Mouse (Mus musculus): ENCODE results near the gene Rad51d. TPM values are rescaled to one million over a fixed set of nuclear protein-coding genes. Genes with fewer than 3 reads are reported as not detected.

The Rad51d gene
- total RNA-seq, 2 experiments from 2014 or later, result 10.9 to 11.0 TPM

- DNase-seq, result no peak
- intact Hi-C loops (cut with DNase I), result loop anchor here (10.0 kb wide), 1 partner anchor 903 kb away; no protein-coding TSS in a partner anchor
These were observed 7.1 kb upstream of the Rad51d start for GRCm38 (mm10) chr11:82897478-82897877.

DNA sequence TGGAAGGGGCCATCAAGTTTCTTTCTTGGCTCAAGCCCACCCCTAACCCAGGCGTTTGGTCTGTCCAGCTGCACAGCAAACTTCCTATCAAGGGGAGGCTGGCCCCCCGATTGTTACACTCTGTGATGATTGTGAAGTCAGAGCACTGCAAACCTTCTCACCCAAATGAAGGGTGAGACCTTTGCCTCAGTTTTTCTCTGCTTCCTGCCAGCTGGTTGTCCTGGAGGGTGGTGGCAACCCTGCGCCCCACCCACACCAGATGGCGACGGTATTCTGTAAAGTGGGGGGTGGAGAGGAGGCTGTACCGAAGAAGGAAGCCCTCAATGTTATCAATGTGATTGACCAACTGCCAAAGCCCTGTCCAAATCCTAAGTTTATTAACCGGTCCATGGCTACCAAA, 1.5 kb upstream of the Rad51d start, which contains the start of gene Fndc8:
Gene Fndc8 (plus strand): TSS at position 189 of the 400 bp plus-strand sequence.
- intact Hi-C loops (cut with DNase I), result loop anchor here (5.0 to 10.0 kb wide), 2 partner anchors 640 to 897 kb away; no protein-coding TSS in a partner anchor
- DNase-seq, result no peak

- peak in 1 of 2 experiments; percentile 33 for DNase-seq
- intact Hi-C loops (cut with DNase I), result loop anchor here (1.0 to 10.0 kb wide), 6 partner anchors 70 to 895 kb away; no protein-coding TSS in a partner anchor
These were observed 681 bp downstream of the Rad51d start for GRCm38 (mm10) chr11:82889524-82890341.

DNA sequence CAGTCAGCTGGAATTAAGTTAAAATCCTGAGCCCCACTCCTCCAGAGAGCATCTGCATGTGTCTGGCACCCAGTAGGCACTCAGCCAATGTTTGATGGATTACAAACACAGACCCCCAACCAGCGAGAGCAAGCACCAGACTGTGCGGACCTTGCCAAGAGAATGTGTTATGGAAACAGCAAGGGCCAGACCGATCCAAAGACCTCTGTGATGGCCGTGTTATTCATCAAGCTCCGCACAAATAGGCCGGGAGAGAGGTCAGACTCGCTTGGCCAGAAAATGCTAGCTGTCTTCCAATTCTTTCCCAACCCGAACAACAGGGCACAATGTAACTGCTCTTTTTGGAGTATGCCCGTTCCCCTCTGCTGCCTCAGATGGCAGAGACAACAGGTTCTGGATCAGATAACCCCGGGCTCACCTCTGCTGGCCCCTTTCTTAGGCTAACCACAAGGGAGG, 1.9 kb downstream of the Rad51d start:
- intact Hi-C loops (cut with DNase I), result no loop called here
- no peak for DNase-seq

DNA sequence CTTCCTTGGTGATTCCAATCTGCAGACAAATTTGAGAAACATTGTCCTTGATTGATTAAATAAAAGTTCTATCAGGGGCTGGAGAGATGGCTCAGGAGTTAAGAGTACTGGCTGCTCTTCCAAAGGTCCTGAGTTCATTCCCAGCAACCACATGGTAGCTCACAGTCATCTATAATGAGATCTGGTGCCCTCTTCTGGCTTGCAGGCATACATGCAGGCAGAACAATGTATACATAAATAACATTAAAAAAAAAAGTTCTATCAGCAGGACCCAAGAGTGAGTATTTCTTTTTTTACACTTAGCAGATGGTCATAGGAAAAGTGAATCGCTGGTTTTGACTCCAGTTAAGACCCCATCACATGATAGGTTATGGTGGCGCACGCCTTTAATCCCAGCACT, 3.9 kb downstream of the Rad51d start:
- intact Hi-C loops (cut with DNase I), result no loop called here
- DNase-seq, result no peak

GRCm38 (mm10) chr11:82883180-82883579, 7.2 kb downstream of the Rad51d start:
- intact Hi-C loops (cut with DNase I), result no loop called here

DNA sequence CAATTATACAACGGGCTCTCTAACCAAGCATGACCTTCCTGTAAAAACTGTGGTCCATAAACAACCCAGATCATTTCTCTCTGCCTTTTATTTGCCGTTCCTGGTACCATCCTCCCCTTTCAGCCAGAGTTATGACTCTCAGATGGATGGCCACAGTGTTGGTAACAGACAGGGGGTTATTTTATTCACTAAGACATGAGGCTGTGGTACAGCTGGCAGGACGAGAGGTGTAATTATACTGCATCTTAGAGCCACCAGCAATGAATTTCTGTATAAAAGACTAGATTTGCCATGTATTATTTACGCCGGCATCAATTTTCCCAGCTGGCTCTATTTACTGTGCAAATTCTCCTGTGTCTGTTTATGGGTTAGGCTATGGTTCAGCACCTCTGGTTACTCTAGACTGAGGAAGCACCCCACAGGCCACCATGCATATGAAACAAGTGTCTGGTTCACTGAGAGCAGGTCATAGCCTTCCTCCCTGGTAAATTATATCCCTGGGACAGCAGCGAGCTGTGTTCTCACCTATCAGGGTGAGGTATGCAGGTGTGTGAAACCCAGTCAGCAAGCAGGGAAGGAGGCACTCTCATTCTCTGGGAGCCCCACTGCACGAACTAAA, 12.6 kb downstream of the Rad51d start:
- intact Hi-C loops (cut with DNase I), result no loop called here
- DNase-seq, result no peak

More at GRCm38 (mm10) chr11:82883180-82883579, 7.2 kb downstream of the Rad51d start:
- DNase-seq, result no peak

DNA sequence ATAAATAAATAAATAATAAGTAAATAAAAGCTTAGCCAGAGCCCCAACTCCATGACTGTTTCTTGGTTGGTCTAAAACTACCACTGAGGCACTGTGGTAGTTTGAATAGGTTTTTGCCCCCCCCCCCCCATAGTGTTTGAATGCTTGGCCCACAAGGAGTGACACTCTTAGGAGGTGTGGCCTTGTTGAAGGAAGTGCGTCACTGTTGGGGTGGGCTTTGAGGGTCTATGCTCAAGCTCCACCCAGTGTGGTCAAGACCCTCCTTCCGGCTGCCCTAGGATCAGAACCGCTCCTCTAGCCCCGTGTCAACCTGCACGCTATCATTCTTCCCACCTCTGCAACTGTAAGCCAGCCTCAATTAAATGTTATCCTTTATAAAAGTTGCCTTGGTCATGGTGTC, 14.8 kb downstream of the Rad51d start:
- intact Hi-C loops (cut with DNase I), result no loop called here
- no peak for DNase-seq

- intact Hi-C loops (cut with DNase I), result no loop called here
- no peak for DNase-seq
These were observed 15.5 kb downstream of the Rad51d start for GRCm38 (mm10) chr11:82874924-82875323.

DNA sequence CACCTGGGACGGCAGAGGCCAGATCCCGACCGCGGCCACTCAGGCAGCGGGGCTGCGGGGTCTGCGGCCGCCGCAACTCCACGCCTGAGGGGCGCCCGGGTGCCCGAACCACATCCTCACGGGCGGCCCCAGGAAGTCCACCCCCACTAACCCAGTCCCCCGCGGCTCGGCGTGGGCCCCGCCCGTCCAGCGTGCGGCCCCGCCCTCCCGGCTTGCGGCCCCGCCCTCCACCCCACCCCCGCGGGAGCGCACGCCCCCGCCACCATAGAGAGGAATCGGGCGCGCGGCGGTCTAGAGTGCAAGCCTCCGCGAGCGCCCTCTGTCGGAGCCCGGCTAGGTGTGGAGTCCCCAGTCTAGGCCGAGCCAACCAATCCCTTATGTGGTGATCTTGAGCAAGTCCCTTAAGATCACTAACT, 19.4 kb downstream of the Rad51d start, which contains the start of gene Rffl:
Gene Rffl (minus strand): TSS at position 180 of the 416 bp plus-strand sequence.
- intact Hi-C loops (cut with DNase I), result loop anchor here (1.0 kb wide), 1 partner anchor 52 kb away; no protein-coding TSS in a partner anchor
- peak; percentile 93 to 97 for DNase-seq

DNA sequence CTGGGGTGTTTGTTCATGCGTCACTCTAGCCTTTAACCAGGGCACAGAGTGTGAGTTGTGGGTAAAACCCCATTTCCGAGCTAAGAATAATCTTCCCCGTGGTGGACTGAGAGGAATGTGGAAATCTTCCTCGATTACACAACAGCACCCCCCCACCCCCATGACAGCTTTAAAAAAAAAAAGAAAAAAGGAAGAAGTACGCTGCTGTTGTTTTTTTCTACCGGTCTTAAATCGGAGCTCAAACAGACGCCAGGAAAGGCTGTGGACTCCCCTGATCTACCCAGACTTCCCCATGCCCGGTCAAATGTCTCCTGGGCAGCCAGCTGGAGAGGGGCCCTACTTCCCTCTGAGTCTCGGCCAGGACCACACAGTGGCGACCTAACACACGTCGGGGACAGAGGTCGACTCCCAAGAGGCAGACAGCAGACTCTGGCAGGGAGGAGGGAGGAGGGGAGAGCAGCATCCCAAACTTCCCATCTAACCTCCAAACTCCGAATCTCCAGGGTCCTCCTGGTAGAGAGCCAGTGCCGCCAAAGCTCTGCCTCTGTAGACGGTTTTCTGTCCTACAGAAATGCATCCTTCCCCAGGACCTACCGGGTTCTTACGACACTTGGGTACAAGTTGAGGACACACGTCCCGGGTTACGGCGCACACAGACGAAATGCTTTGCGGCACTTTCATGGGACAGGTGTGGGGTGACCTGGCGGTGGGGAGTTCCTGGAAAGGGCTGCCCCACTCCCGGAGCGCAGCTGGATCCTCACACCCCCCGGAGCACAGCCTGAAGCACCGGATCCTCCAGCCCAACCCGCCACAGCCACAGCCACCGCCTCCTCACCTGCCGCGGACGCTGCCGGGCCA, 20.0 kb downstream of the Rad51d start:
- intact Hi-C loops (cut with DNase I), result loop anchor here (1.0 kb wide), 1 partner anchor 51 kb away; no protein-coding TSS in a partner anchor
- DNase-seq, result peak; percentile 57 to 67

GRCm38 (mm10) chr11:82869506-82870172, 20.8 kb downstream of the Rad51d start:
- intact Hi-C loops (cut with DNase I), result no loop called here
- DNase-seq, result no peak

DNA sequence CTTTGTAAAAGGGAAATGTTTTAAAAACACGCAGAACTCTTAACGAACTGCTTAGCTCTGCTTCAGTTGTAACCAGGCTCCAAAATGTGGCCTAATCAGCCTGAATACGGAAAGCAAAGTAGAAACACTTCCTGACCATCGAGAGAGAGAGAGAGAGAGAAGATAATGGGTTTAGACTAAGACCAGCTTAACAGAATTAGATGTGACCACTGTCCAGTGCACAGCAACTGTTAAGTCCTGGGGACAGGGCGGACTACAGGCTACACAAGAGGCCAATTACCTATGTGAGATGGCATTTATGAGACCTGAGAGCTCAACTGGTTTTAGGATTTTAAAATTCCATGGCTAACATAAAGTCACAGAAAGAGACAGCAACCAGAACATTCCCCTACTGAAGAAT, 22.5 kb downstream of the Rad51d start:
- intact Hi-C loops (cut with DNase I), result no loop called here
- no peak for DNase-seq

- no peak for DNase-seq
- intact Hi-C loops (cut with DNase I), result no loop called here
These were observed 23.4 kb downstream of the Rad51d start for GRCm38 (mm10) chr11:82866850-82867564.

- intact Hi-C loops (cut with DNase I), result no loop called here
These were observed 24.5 kb downstream of the Rad51d start for GRCm38 (mm10) chr11:82865957-82866356.

DNA sequence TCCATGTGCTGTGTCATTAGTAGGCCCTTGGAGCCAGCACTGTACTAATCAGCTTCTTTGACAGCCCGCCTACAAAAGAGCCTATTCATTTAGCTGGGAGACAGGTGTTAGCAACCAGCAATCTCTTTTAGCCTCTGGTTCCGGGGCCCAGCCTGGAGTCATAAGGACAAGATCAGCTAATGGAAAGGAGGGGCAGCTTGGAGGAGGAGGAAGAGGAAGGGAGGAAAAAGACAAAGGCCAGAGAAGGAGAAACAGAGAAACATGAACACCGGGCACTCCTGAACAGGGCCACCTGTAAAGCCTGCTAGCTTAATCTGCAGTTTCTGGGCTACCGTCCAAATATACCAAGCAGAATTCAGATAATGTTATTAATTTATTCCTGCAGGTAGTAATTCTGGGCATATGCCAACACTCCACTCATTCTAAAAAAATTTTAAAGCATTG, 26.9 kb downstream of the Rad51d start:
- intact Hi-C loops (cut with DNase I), result no loop called here
- no peak for DNase-seq

More at GRCm38 (mm10) chr11:82865957-82866356, 24.5 kb downstream of the Rad51d start:
- no peak for DNase-seq

DNA sequence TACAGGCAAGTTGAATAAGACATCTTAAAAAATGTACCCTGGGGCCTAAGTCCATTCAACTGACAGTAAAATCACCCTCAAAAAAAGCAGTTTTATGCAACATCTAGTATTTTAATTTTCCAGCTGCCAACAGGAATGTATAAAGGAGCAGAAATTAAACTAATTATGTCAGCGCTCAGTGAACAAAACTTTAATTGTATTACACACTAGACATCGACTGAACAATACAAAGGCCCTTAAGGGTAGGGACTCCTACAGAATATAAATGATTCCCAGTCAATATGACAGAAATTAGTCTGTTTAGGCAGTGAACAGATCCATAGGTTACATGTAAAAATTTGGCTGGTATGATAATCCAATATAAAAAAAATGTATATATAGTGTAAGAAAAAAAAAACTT, 27.4 kb downstream of the Rad51d start:
- DNase-seq, result no peak
- intact Hi-C loops (cut with DNase I), result no loop called here

- intact Hi-C loops (cut with DNase I), result no loop called here
- DNase-seq, result no peak
These were observed 27.8 kb downstream of the Rad51d start for GRCm38 (mm10) chr11:82862638-82863037.

DNA sequence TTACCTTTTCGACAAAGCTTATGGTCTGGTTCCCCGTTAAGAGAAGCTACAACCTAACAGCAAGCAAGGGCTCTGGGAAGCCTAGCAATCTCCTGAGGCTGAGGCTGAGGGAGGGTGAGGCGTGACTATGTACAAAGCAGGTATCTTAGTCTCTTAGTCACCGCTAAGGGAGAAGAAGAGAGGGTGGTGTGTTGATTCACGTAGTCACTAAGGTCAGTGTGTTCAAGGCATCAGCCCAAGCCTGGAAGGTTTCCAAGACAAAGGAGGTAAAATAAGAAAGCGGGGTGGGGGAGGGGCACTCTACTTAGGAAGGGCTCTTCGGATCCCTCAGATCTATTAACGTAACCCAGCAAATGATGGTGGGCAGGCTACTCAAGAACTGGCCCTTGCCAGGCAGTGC, 28.9 kb downstream of the Rad51d start:
- intact Hi-C loops (cut with DNase I), result no loop called here
- no peak for DNase-seq
